Mouse (Mus musculus): ENCODE measurements around the gene Foxl1. TPM values are rescaled to one million over a fixed set of nuclear protein-coding genes. Genes with fewer than 3 reads are reported as not detected.

Foxl1 gene
- total and polyA plus RNA-seq, 2 experiments from 2014 or later, result 0.21 to 0.58 TPM

- no peak overlapping the region for H3K4me2 ChIP-seq (ENCODE audit: low read depth, low read length)
- H3K4me3 ChIP-seq (ENCODE audit: low read length), result no peak overlapping the region
- WGBS, result 3% methylated on average over 16 of the region's 16 CpGs
- peaks cover 44% of the 10 kb centered on the region for H3K27me3 ChIP-seq (ENCODE audit: insufficient read depth, low read length)
- DNase-seq (ENCODE audit: low spot score) (peak; percentile 92), ATAC-seq (peak; percentile 71)
- H3K4me1 ChIP-seq (ENCODE audit: insufficient read depth, low read length), result no peaks in the 10 kb centered on the region
- H3K9ac ChIP-seq (replicated peaks; ENCODE audit: low read length), result no peak overlapping the region
- no peaks in the 10 kb centered on the region for H3K9me3 ChIP-seq (ENCODE audit: low read length)
- H3K36me3 ChIP-seq (ENCODE audit: insufficient read depth, low read length), result peaks cover 5% of the 10 kb centered on the region; the same call in 1 of the 2 replicates
- H3K27ac ChIP-seq, result no peak overlapping the region
- peak; percentile 96 for TF ChIP-seq CTCF (IDR thresholded peaks at IDR 0.05; ENCODE audit: low read depth)
Observed at GRCm38 (mm10) chr8:121092627-121093026, 35.1 kb upstream of the Foxl1 start.

- Histone ChIP-seq H3K9me3 (ENCODE audit: low read length) (no peaks in the 10 kb centered on the region), H3K27ac (no peak overlapping the region), H3K9ac (replicated peaks; ENCODE audit: low read length) (no peak overlapping the region), H3K36me3 (ENCODE audit: insufficient read depth, low read length) (peaks cover 12% of the 10 kb centered on the region), H3K27me3 (ENCODE audit: insufficient read depth, low read length) (peaks cover 44% of the 10 kb centered on the region), H3K4me1 (ENCODE audit: insufficient read depth, low read length) (no peaks in the 10 kb centered on the region), H3K4me3 (ENCODE audit: low read length) (no peak overlapping the region), H3K4me2 (ENCODE audit: low read depth, low read length) (no peak overlapping the region)
- no peak; the same call in 1 of the 2 replicates for TF ChIP-seq CTCF (IDR thresholded peaks at IDR 0.05; ENCODE audit: low read depth)
- DNase-seq (ENCODE audit: low spot score) (no peak), ATAC-seq (no peak)
- 61% methylated on average over 6 of the region's 6 CpGs for WGBS
Observed at GRCm38 (mm10) chr8:121093496-121093895, 34.2 kb upstream of the Foxl1 start.

GRCm38 (mm10) chr8:121104049-121104818, 23.5 kb upstream of the Foxl1 start:
- Histone ChIP-seq H3K27ac (no peak overlapping the region), H3K9ac (replicated peaks; ENCODE audit: low read length) (no peak overlapping the region), H3K4me2 (ENCODE audit: low read depth, low read length) (no peak overlapping the region), H3K27me3 (ENCODE audit: insufficient read depth, low read length) (no peaks in the 10 kb centered on the region), H3K4me3 (ENCODE audit: low read length) (no peak overlapping the region), H3K9me3 (ENCODE audit: low read length) (no peaks in the 10 kb centered on the region), H3K4me1 (ENCODE audit: insufficient read depth, low read length) (no peaks in the 10 kb centered on the region), H3K36me3 (ENCODE audit: insufficient read depth, low read length) (peaks cover 27% of the 10 kb centered on the region; the same call in 1 of the 2 replicates)
- ATAC-seq, result peak; percentile 42; the same call in 1 of the 2 replicates
- 48% methylated on average over 17 of the region's 17 CpGs for WGBS
- DNase-seq (ENCODE audit: low spot score), result peak; percentile 91
- TF ChIP-seq CTCF (IDR thresholded peaks at IDR 0.05; ENCODE audit: low read depth), result peak; percentile 99

GRCm38 (mm10) chr8:121107668-121108656, 19.8 kb upstream of the Foxl1 start, which contains the start of gene Mthfsd:
Gene Mthfsd (minus strand): TSS chr8:121108392.
- no peaks in the 10 kb centered on the region for H3K9me3 ChIP-seq (ENCODE audit: low read length)
- TF ChIP-seq CTCF (IDR thresholded peaks at IDR 0.05; ENCODE audit: low read depth), result 0 out of 2 replicates have a peak, but pooled peaks have one; percentile 24
- H3K4me3 ChIP-seq (ENCODE audit: low read length), result peak within 1 kb of the TSS; percentile 68
- no peaks in the 10 kb centered on the region for H3K4me1 ChIP-seq (ENCODE audit: insufficient read depth, low read length)
- ATAC-seq, result peak; percentile 96
- peak within 1 kb of the TSS; percentile 90 for H3K27ac ChIP-seq
- H3K4me2 ChIP-seq (ENCODE audit: low read depth, low read length), result peak within 1 kb of the TSS; percentile 90
- H3K36me3 ChIP-seq (ENCODE audit: insufficient read depth, low read length), result peaks cover 3% of the 10 kb centered on the region; the same call in 1 of the 2 replicates
- 2% methylated on average over 70 of the region's 75 CpGs for WGBS
- peak within 1 kb of the TSS; percentile 85 for H3K9ac ChIP-seq (replicated peaks; ENCODE audit: low read length)
- H3K27me3 ChIP-seq (ENCODE audit: insufficient read depth, low read length), result 0 out of 2 replicates have a peak, but pooled peaks cover 3% of the 10 kb centered on the region
- DNase-seq (ENCODE audit: low spot score), result peak; percentile 99

GRCm38 (mm10) chr8:121108657-121109056, 19.1 kb upstream of the Foxl1 start:
- Histone ChIP-seq H3K4me3 (ENCODE audit: low read length) (peak overlapping the region; percentile 68), H3K36me3 (ENCODE audit: insufficient read depth, low read length) (no peaks in the 10 kb centered on the region), H3K27ac (no peak overlapping the region), H3K4me2 (ENCODE audit: low read depth, low read length) (peak overlapping the region; percentile 90), H3K9ac (replicated peaks; ENCODE audit: low read length) (peak overlapping the region; percentile 85), H3K4me1 (ENCODE audit: insufficient read depth, low read length) (no peaks in the 10 kb centered on the region), H3K9me3 (ENCODE audit: low read length) (no peaks in the 10 kb centered on the region), H3K27me3 (ENCODE audit: insufficient read depth, low read length) (peaks cover 6% of the 10 kb centered on the region)
- no peak for DNase-seq (ENCODE audit: low spot score)
- no peak for ATAC-seq
- TF ChIP-seq CTCF (IDR thresholded peaks at IDR 0.05; ENCODE audit: low read depth), result no peak
- 10% methylated on average over 5 of the region's 5 CpGs for WGBS

GRCm38 (mm10) chr8:121111145-121111907, 16.4 kb upstream of the Foxl1 start:
- DNase-seq (ENCODE audit: low spot score) (no peak), ATAC-seq (no peak)
- Histone ChIP-seq H3K9ac (replicated peaks; ENCODE audit: low read length) (no peak overlapping the region), H3K36me3 (ENCODE audit: insufficient read depth, low read length) (no peaks in the 10 kb centered on the region), H3K4me1 (ENCODE audit: insufficient read depth, low read length) (no peaks in the 10 kb centered on the region), H3K9me3 (ENCODE audit: low read length) (no peaks in the 10 kb centered on the region), H3K27me3 (ENCODE audit: insufficient read depth, low read length) (peaks cover 31% of the 10 kb centered on the region), H3K4me2 (ENCODE audit: low read depth, low read length) (no peak overlapping the region), H3K27ac (no peak overlapping the region), H3K4me3 (ENCODE audit: low read length) (no peak overlapping the region)
- no peak for TF ChIP-seq CTCF (IDR thresholded peaks at IDR 0.05; ENCODE audit: low read depth)
- WGBS, result 56% methylated on average over 7 of the region's 7 CpGs
